Mouse (Mus musculus) heart, embryonic 15.5 days (tissue): ENCODE measurements around the gene Gramd4. TPM values are rescaled to one million over a fixed set of nuclear protein-coding genes. Genes with fewer than 3 reads are reported as not detected.

ENCODE experiments used
- ATAC-seq: fragments of 200-750 bp; cut with Nextera tagmentation; replicated peaks from 2 replicates; pipeline ENCODE4 v1.8.0; 2017; ENCODE audit warnings: low read depth, moderate TSS enrichment; ENCODE audit not compliant: insufficient number of reproducible peaks, insufficient read depth, low FRiP score
- H3K27ac ChIP-seq: fragments of 300-500 bp; sonication (generic); 2 replicates; pipeline ENCODE4 v1.5.1; 2015; ENCODE audit warnings: mild to moderate bottlenecking, inconsistent platforms
- H3K27me3 ChIP-seq: fragments of 300-500 bp; sonication (generic); 2 replicates; pipeline ENCODE4 v1.6.1; 2015; ENCODE audit warnings: inconsistent platforms
- H3K36me3 ChIP-seq: fragments of 300-500 bp; sonication (generic); 2 replicates; pipeline ENCODE4 v1.6.1; 2015; ENCODE audit warnings: mild to moderate bottlenecking, inconsistent platforms
- H3K4me1 ChIP-seq: fragments of 300-500 bp; sonication (generic); replicated peaks from 2 replicates; pipeline ENCODE4 v1.6.1; 2015; ENCODE audit warnings: inconsistent platforms
- H3K4me2 ChIP-seq: fragments of 300-500 bp; sonication (generic); 2 replicates; pipeline ENCODE4 v1.6.1; 2015; ENCODE audit warnings: inconsistent platforms, mild to moderate bottlenecking, moderate library complexity
- H3K4me3 ChIP-seq: fragments of 300-500 bp; sonication (generic); 2 replicates; pipeline ENCODE4 v1.5.1; 2015; ENCODE audit warnings: mild to moderate bottlenecking, inconsistent platforms
- H3K9ac ChIP-seq: fragments of 300-500 bp; sonication (generic); 2 replicates; pipeline ENCODE4 v1.6.1; 2015; ENCODE audit warnings: mild to moderate bottlenecking, inconsistent platforms
- H3K9me3 ChIP-seq: fragments of 300-500 bp; sonication (generic); replicated peaks from 2 replicates; pipeline ENCODE4 v1.6.1; 2016; ENCODE audit warnings: inconsistent platforms
- WGBS: fragments of 180-500 bp; shearing (Covaris S2); methylation state at CpG from one replicate; pipeline ENCODE4 v1.1.7; 2015; ENCODE audit warnings: mixed read lengths; 5-methylcytosine and 5-hydroxymethylcytosine counted together
- polyA plus RNA-seq: library from polyadenylated mRNA; unstranded; fragments of >200 nt; fragmentation: Nextera tagmentation; extraction: Ambion mirVana; gene quantifications from 2 replicates; pipeline ENCODE4 v1.2.1, GENCODE M21; 2015

The Gramd4 gene
- polyA plus RNA-seq, 1 experiment from 2014 or later, result 16.9 TPM

GRCm38 (mm10) chr15:86122261-86122949 lies 64.9 kb downstream of the Gramd4 start:
- ATAC-seq, result no peak
- WGBS, result 82% methylated on average over 9 of the region's 9 CpGs

GRCm38 (mm10) chr15:86123409-86123808 lies 65.9 kb downstream of the Gramd4 start:
- no peak overlapping the region for H3K9ac ChIP-seq
- no peak overlapping the region for H3K4me3 ChIP-seq
- H3K4me1 ChIP-seq, result peaks cover 15% of the 10 kb centered on the region
- 89% methylated on average over 4 of the region's 4 CpGs for WGBS
- H3K9me3 ChIP-seq, result no peaks in the 10 kb centered on the region
- H3K27ac ChIP-seq, result no peak overlapping the region
- peaks cover 58% of the 10 kb centered on the region for H3K36me3 ChIP-seq
- ATAC-seq, result no peak
- H3K27me3 ChIP-seq, result no peaks in the 10 kb centered on the region
- H3K4me2 ChIP-seq, result no peak overlapping the region

More at GRCm38 (mm10) chr15:86122261-86122949, 64.9 kb downstream of the Gramd4 start:
- no peaks in the 10 kb centered on the region for H3K27me3 ChIP-seq
- H3K36me3 ChIP-seq, result peaks cover 48% of the 10 kb centered on the region
- no peak overlapping the region for H3K4me3 ChIP-seq
- H3K27ac ChIP-seq, result no peak overlapping the region
- no peak overlapping the region for H3K4me2 ChIP-seq
- H3K9me3 ChIP-seq, result no peaks in the 10 kb centered on the region
- H3K9ac ChIP-seq, result no peak overlapping the region
- H3K4me1 ChIP-seq, result peaks cover 25% of the 10 kb centered on the region

GRCm38 (mm10) chr15:86124359-86124758 lies 66.9 kb downstream of the Gramd4 start:
- Histone ChIP-seq H3K4me1 (peaks cover 14% of the 10 kb centered on the region), H3K27me3 (no peaks in the 10 kb centered on the region), H3K9me3 (no peaks in the 10 kb centered on the region), H3K36me3 (peaks cover 65% of the 10 kb centered on the region), H3K4me2 (no peak overlapping the region), H3K4me3 (no peak overlapping the region), H3K27ac (no peak overlapping the region), H3K9ac (no peak overlapping the region)
- 33% methylated on average over 1 of the region's 1 CpGs for WGBS
- ATAC-seq, result 0 out of 2 replicates have a peak, but pooled peaks have one; percentile 36

GRCm38 (mm10) chr15:86129036-86129435 lies 71.5 kb downstream of the Gramd4 start:
- no peak for ATAC-seq
- Histone ChIP-seq H3K27ac (no peak overlapping the region), H3K4me1 (peaks cover 5% of the 10 kb centered on the region), H3K36me3 (peaks cover 71% of the 10 kb centered on the region), H3K9ac (no peak overlapping the region), H3K4me3 (no peak overlapping the region), H3K27me3 (no peaks in the 10 kb centered on the region), H3K4me2 (no peak overlapping the region), H3K9me3 (no peaks in the 10 kb centered on the region)
- 91% methylated on average over 3 of the region's 3 CpGs for WGBS

- no peaks in the 10 kb centered on the region for H3K9me3 ChIP-seq
- peaks cover 11% of the 10 kb centered on the region for H3K4me1 ChIP-seq
- H3K4me2 ChIP-seq, result no peak overlapping the region
- H3K27ac ChIP-seq, result no peak overlapping the region
- H3K36me3 ChIP-seq, result peaks cover 67% of the 10 kb centered on the region
- WGBS, result 93% methylated on average over 10 of the region's 10 CpGs
- no peaks in the 10 kb centered on the region for H3K27me3 ChIP-seq
- ATAC-seq, result no peak
- H3K9ac ChIP-seq, result no peak overlapping the region
- no peak overlapping the region for H3K4me3 ChIP-seq
Observed at GRCm38 (mm10) chr15:86130657-86131056, 73.2 kb downstream of the Gramd4 start.

GRCm38 (mm10) chr15:86134941-86135783 lies 77.7 kb downstream of the Gramd4 start:
- ATAC-seq, result no peak; the same call in 1 of the 2 replicates
- peaks cover 48% of the 10 kb centered on the region for H3K36me3 ChIP-seq
- no peak overlapping the region for H3K9ac ChIP-seq
- WGBS, result 38% methylated on average over 18 of the region's 18 CpGs
- H3K27me3 ChIP-seq, result no peaks in the 10 kb centered on the region
- H3K4me3 ChIP-seq, result no peak overlapping the region
- H3K4me2 ChIP-seq, result no peak overlapping the region
- no peak overlapping the region for H3K27ac ChIP-seq
- H3K4me1 ChIP-seq, result peaks cover 6% of the 10 kb centered on the region; the same call in 1 of the 2 replicates
- H3K9me3 ChIP-seq, result no peaks in the 10 kb centered on the region

GRCm38 (mm10) chr15:86137638-86138037 lies 80.1 kb downstream of the Gramd4 start:
- H3K27me3 ChIP-seq, result no peaks in the 10 kb centered on the region
- ATAC-seq, result no peak
- no peak overlapping the region for H3K27ac ChIP-seq
- H3K9ac ChIP-seq, result no peak overlapping the region
- no peak overlapping the region for H3K4me2 ChIP-seq
- H3K4me1 ChIP-seq, result peaks cover 6% of the 10 kb centered on the region; the same call in 1 of the 2 replicates
- peaks cover 39% of the 10 kb centered on the region for H3K36me3 ChIP-seq
- H3K4me3 ChIP-seq, result no peak overlapping the region
- no peaks in the 10 kb centered on the region for H3K9me3 ChIP-seq
- 57% methylated on average over 4 of the region's 4 CpGs for WGBS

GRCm38 (mm10) chr15:86140323-86140722 lies 82.8 kb downstream of the Gramd4 start:
- 35% methylated on average over 10 of the region's 10 CpGs for WGBS
- Histone ChIP-seq H3K9ac (no peak overlapping the region), H3K36me3 (peaks cover 50% of the 10 kb centered on the region), H3K9me3 (no peaks in the 10 kb centered on the region), H3K4me3 (no peak overlapping the region), H3K4me2 (no peak overlapping the region), H3K27ac (no peak overlapping the region), H3K4me1 (peaks cover 3% of the 10 kb centered on the region; the same call in 1 of the 2 replicates), H3K27me3 (no peaks in the 10 kb centered on the region)
- ATAC-seq, result no peak

- Histone ChIP-seq H3K27me3 (no peaks in the 10 kb centered on the region), H3K4me1 (no peaks in the 10 kb centered on the region), H3K9me3 (no peaks in the 10 kb centered on the region), H3K9ac (no peak overlapping the region), H3K4me3 (no peak overlapping the region), H3K36me3 (peaks cover 50% of the 10 kb centered on the region), H3K4me2 (no peak overlapping the region), H3K27ac (no peak overlapping the region)
- no peak for ATAC-seq
- 83% methylated on average over 7 of the region's 7 CpGs for WGBS
Observed at GRCm38 (mm10) chr15:86144577-86144976, 87.1 kb downstream of the Gramd4 start.

- no peak overlapping the region for H3K4me3 ChIP-seq
- no peak overlapping the region for H3K9ac ChIP-seq
- WGBS, result 82% methylated on average over 7 of the region's 7 CpGs
- no peak overlapping the region for H3K4me2 ChIP-seq
- H3K9me3 ChIP-seq, result no peaks in the 10 kb centered on the region
- no peak overlapping the region for H3K27ac ChIP-seq
- peaks cover 51% of the 10 kb centered on the region for H3K36me3 ChIP-seq
- H3K4me1 ChIP-seq, result no peaks in the 10 kb centered on the region
- ATAC-seq, result no peak
- no peaks in the 10 kb centered on the region for H3K27me3 ChIP-seq
Observed at GRCm38 (mm10) chr15:86145046-86145445, 87.6 kb downstream of the Gramd4 start.

- Histone ChIP-seq H3K36me3 (peaks cover 54% of the 10 kb centered on the region), H3K27me3 (no peaks in the 10 kb centered on the region), H3K4me3 (no peak overlapping the region), H3K4me1 (no peaks in the 10 kb centered on the region), H3K9me3 (no peaks in the 10 kb centered on the region), H3K4me2 (no peak overlapping the region), H3K27ac (no peak overlapping the region), H3K9ac (no peak overlapping the region)
- 89% methylated on average over 8 of the region's 8 CpGs for WGBS
- ATAC-seq, result no peak
Observed at GRCm38 (mm10) chr15:86146922-86147321, 89.4 kb downstream of the Gramd4 start.
